Mouse (Mus musculus) stomach, postnatal 0 days (tissue): ENCODE measurements around the gene Lrch3.

Experiments used
- CTCF ChIP-seq: IDR thresholded peaks from 2 replicates; pipeline ENCODE4 v1.5.1; 2016; ENCODE audit warnings: antibody characterized with exemption, low read depth, mild to moderate bottlenecking, moderate library complexity
- EP300 ChIP-seq: optimal IDR thresholded peaks from 2 replicates; pipeline ENCODE3; 2016; ENCODE audit warnings: antibody characterized with exemption

DNA sequence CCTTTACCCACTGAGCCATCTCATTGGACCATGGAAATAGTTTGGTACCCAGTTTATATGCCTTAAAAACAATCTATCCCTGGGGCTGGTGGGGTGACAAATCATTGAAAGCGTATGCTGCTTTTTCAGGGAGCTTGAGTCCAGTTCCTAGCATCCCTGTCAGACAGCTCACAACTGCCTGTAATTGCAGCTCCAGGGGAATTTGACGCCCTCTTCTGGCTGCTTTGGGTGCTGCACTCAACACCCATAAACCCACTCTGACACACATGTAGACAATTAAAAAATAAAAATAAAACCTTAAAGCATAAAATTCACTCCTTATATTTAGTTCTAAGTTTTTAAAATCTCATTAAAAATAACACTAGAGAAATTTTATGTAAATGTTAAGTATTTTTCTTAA lies 37.2 kb downstream of the Lrch3 start:
- TF ChIP-seq CTCF = peak; percentile 45
- no peak for TF ChIP-seq EP300
